Mouse (Mus musculus): ENCODE measurements at regions not wholly inside any gene's neighbourhood (a gene's known extent, or its start where the extent isn't known, plus 50 kb on each side); places are given as distances from the start of the nearest gene placed in this dataset.

GRCm38 (mm10) chr17:58690211-58690610 is 301.0 kb downstream of the Pdzph1 start:
- WGBS: 74% methylated on average over 1 of the region's 1 CpGs
- H3K27me3 ChIP-seq (ENCODE audit: control insufficient read depth, insufficient read depth, low read length): no peaks in the 10 kb centered on the region
- no peak overlapping the region for H3K27ac ChIP-seq (ENCODE audit: insufficient read depth, low read length)
- DNase-seq: no peak
- no peak overlapping the region for H3K4me3 ChIP-seq (replicated peaks; ENCODE audit: insufficient read depth, low read depth, low read length)
- H3K4me1 ChIP-seq (ENCODE audit: control insufficient read depth, insufficient read depth, low read length): no peaks in the 10 kb centered on the region
- TF ChIP-seq CTCF (IDR thresholded peaks at IDR 0.05; ENCODE audit: borderline replicate concordance, insufficient read depth, low read depth, low read length) (no peak), POLR2A (IDR thresholded peaks at IDR 0.05; ENCODE audit: borderline replicate concordance, insufficient read depth, low read length) (no peak)

- Histone ChIP-seq H3K27me3 (ENCODE audit: control insufficient read depth, insufficient read depth, low read length) (no peaks in the 10 kb centered on the region), H3K4me1 (ENCODE audit: control insufficient read depth, insufficient read depth, low read length) (no peaks in the 10 kb centered on the region), H3K4me3 (replicated peaks; ENCODE audit: insufficient read depth, low read depth, low read length) (no peak overlapping the region), H3K27ac (ENCODE audit: insufficient read depth, low read length) (no peak overlapping the region)
- 56% methylated on average over 2 of the region's 2 CpGs for WGBS
- TF ChIP-seq CTCF (IDR thresholded peaks at IDR 0.05; ENCODE audit: borderline replicate concordance, insufficient read depth, low read depth, low read length): no peak
- no peak for TF ChIP-seq POLR2A (IDR thresholded peaks at IDR 0.05; ENCODE audit: borderline replicate concordance, insufficient read depth, low read length)
- no peak for DNase-seq
Observed at GRCm38 (mm10) chr17:58672291-58672690, 318.9 kb downstream of the Pdzph1 start.

GRCm38 (mm10) chr17:58668036-58668435 is 323.1 kb downstream of the Pdzph1 start:
- Histone ChIP-seq H3K4me1 (ENCODE audit: control insufficient read depth, insufficient read depth, low read length) (no peaks in the 10 kb centered on the region), H3K27ac (ENCODE audit: insufficient read depth, low read length) (no peak overlapping the region), H3K27me3 (ENCODE audit: control insufficient read depth, insufficient read depth, low read length) (no peaks in the 10 kb centered on the region), H3K4me3 (replicated peaks; ENCODE audit: insufficient read depth, low read depth, low read length) (no peak overlapping the region)
- WGBS: 83% methylated on average over 3 of the region's 3 CpGs
- TF ChIP-seq POLR2A (IDR thresholded peaks at IDR 0.05; ENCODE audit: borderline replicate concordance, insufficient read depth, low read length): no peak
- no peak for TF ChIP-seq CTCF (IDR thresholded peaks at IDR 0.05; ENCODE audit: borderline replicate concordance, insufficient read depth, low read depth, low read length)
- DNase-seq: no peak

- Histone ChIP-seq H3K4me3 (replicated peaks; ENCODE audit: insufficient read depth, low read depth, low read length) (no peak overlapping the region), H3K27ac (ENCODE audit: insufficient read depth, low read length) (no peak overlapping the region), H3K27me3 (ENCODE audit: control insufficient read depth, insufficient read depth, low read length) (no peaks in the 10 kb centered on the region), H3K4me1 (ENCODE audit: control insufficient read depth, insufficient read depth, low read length) (no peaks in the 10 kb centered on the region)
- no peak for TF ChIP-seq POLR2A (IDR thresholded peaks at IDR 0.05; ENCODE audit: borderline replicate concordance, insufficient read depth, low read length)
- no peak for TF ChIP-seq CTCF (IDR thresholded peaks at IDR 0.05; ENCODE audit: borderline replicate concordance, insufficient read depth, low read depth, low read length)
- DNase-seq: no peak
- 61% methylated on average over 1 of the region's 1 CpGs for WGBS
Observed at GRCm38 (mm10) chr17:58643793-58644192, 347.4 kb downstream of the Pdzph1 start.

- DNase-seq: no peak
- Histone ChIP-seq H3K4me3 (replicated peaks; ENCODE audit: insufficient read depth, low read depth, low read length) (no peak overlapping the region), H3K27me3 (ENCODE audit: control insufficient read depth, insufficient read depth, low read length) (no peaks in the 10 kb centered on the region)
Observed at GRCm38 (mm10) chr17:58642273-58642672, 348.9 kb downstream of the Pdzph1 start.

GRCm38 (mm10) chr17:58598911-58599310 is 392.3 kb downstream of the Pdzph1 start:
- DNase-seq: no peak
- Histone ChIP-seq H3K4me1 (ENCODE audit: control insufficient read depth, insufficient read depth, low read length) (no peaks in the 10 kb centered on the region), H3K27me3 (ENCODE audit: control insufficient read depth, insufficient read depth, low read length) (no peaks in the 10 kb centered on the region), H3K27ac (ENCODE audit: insufficient read depth, low read length) (no peak overlapping the region), H3K4me3 (replicated peaks; ENCODE audit: insufficient read depth, low read depth, low read length) (no peak overlapping the region)
- TF ChIP-seq CTCF (IDR thresholded peaks at IDR 0.05; ENCODE audit: borderline replicate concordance, insufficient read depth, low read depth, low read length) (no peak), POLR2A (IDR thresholded peaks at IDR 0.05; ENCODE audit: borderline replicate concordance, insufficient read depth, low read length) (no peak)
- WGBS: 90% methylated on average over 1 of the region's 1 CpGs

More at GRCm38 (mm10) chr17:58642273-58642672, 348.9 kb downstream of the Pdzph1 start:
- no peak overlapping the region for H3K27ac ChIP-seq (ENCODE audit: insufficient read depth, low read length)
- no peaks in the 10 kb centered on the region for H3K4me1 ChIP-seq (ENCODE audit: control insufficient read depth, insufficient read depth, low read length)
- 86% methylated on average over 1 of the region's 1 CpGs for WGBS
- no peak for TF ChIP-seq POLR2A (IDR thresholded peaks at IDR 0.05; ENCODE audit: borderline replicate concordance, insufficient read depth, low read length)
- TF ChIP-seq CTCF (IDR thresholded peaks at IDR 0.05; ENCODE audit: borderline replicate concordance, insufficient read depth, low read depth, low read length): no peak

- TF ChIP-seq POLR2A (IDR thresholded peaks at IDR 0.05; ENCODE audit: borderline replicate concordance, insufficient read depth, low read length): no peak
- no peak for TF ChIP-seq CTCF (IDR thresholded peaks at IDR 0.05; ENCODE audit: borderline replicate concordance, insufficient read depth, low read depth, low read length)
- no peak for DNase-seq
- no peak overlapping the region for H3K4me3 ChIP-seq (replicated peaks; ENCODE audit: insufficient read depth, low read depth, low read length)
- no peak overlapping the region for H3K27ac ChIP-seq (ENCODE audit: insufficient read depth, low read length)
- H3K4me1 ChIP-seq (ENCODE audit: control insufficient read depth, insufficient read depth, low read length): no peaks in the 10 kb centered on the region
- H3K27me3 ChIP-seq (ENCODE audit: control insufficient read depth, insufficient read depth, low read length): no peaks in the 10 kb centered on the region
Observed at GRCm38 (mm10) chr17:58596661-58597060, 394.5 kb downstream of the Pdzph1 start.

- Histone ChIP-seq H3K4me3 (replicated peaks; ENCODE audit: insufficient read depth, low read depth, low read length) (no peak overlapping the region), H3K4me1 (ENCODE audit: control insufficient read depth, insufficient read depth, low read length) (no peaks in the 10 kb centered on the region), H3K27ac (ENCODE audit: insufficient read depth, low read length) (no peak overlapping the region), H3K27me3 (ENCODE audit: control insufficient read depth, insufficient read depth, low read length) (no peaks in the 10 kb centered on the region)
- 54% methylated on average over 2 of the region's 2 CpGs for WGBS
- no peak for TF ChIP-seq POLR2A (IDR thresholded peaks at IDR 0.05; ENCODE audit: borderline replicate concordance, insufficient read depth, low read length)
- TF ChIP-seq CTCF (IDR thresholded peaks at IDR 0.05; ENCODE audit: borderline replicate concordance, insufficient read depth, low read depth, low read length): peak; percentile 19; the same call in 1 of the 2 replicates
- DNase-seq: no peak
Observed at GRCm38 (mm10) chr17:58587946-58588345, 403.2 kb downstream of the Pdzph1 start.
